Comparison of ENCODE assay signal across 8 mouse cellular contexts in genomic region chr7:4878186-4878585, GRCm38 (mm10). TPM values are rescaled to one million over a fixed set of nuclear protein-coding genes. Genes with fewer than 3 reads are reported as not detected.
DNase-seq lines count a peak whose midpoint lies in the region; ATAC-seq and TF ChIP-seq lines count a peak whose summit lies in the region.

No protein-coding gene starts in this region.

- DNase-seq in layer of hippocampus, adult 2 months (ENCODE audit: low spot score in 2 of 2): no peak
- DNase-seq in layer of hippocampus, adult 8-10 months (ENCODE audit: low spot score in 2 of 2): no peak
- peak; percentile 33 for DNase-seq in R1 (ENCODE audit: low read depth, low spot score)
- DNase-seq in kidney, postnatal 0 days (ENCODE audit: low spot score): no peak
- no peak for DNase-seq in layer of hippocampus, adult 9-11 months
- no peak for DNase-seq in layer of hippocampus, postnatal 25 days (ENCODE audit: extremely low spot score in 1 of 2, low spot score in 1 of 2)
- DNase-seq in cerebellum, adult 8-10 months: no peak

- peak overlapping the region; percentile 78; the same call in 1 of the 2 replicates for H3K4me2 ChIP-seq in kidney, postnatal 0 days (ENCODE audit: low read length)

- H3K9me3 ChIP-seq in kidney, postnatal 0 days (replicated peaks; ENCODE audit: low read length): no peaks in the 10 kb centered on the region

- no peak for ATAC-seq in kidney, postnatal 0 days (replicated peaks; ENCODE audit: low FRiP score, low read depth)
- peak; percentile 49; the same call in 1 of the 2 replicates for ATAC-seq in megakaryocyte-erythroid progenitor cell, adult 5-6 weeks (replicated peaks; ENCODE audit: low FRiP score, low TSS enrichment, poor library complexity, severe bottlenecking)

- H3K9ac ChIP-seq in kidney, postnatal 0 days (ENCODE audit: low read depth, low read length): no peak overlapping the region

- H3K4me3 ChIP-seq in layer of hippocampus, adult 2 months: no peak overlapping the region
- no peak overlapping the region for H3K4me3 ChIP-seq in kidney, postnatal 0 days (replicated peaks; ENCODE audit: low read depth, low read length)

- no peaks in the 10 kb centered on the region for H3K27me3 ChIP-seq in kidney, postnatal 0 days (ENCODE audit: insufficient read depth, low read length)

- no peaks in the 10 kb centered on the region for H3K36me3 ChIP-seq in kidney, postnatal 0 days (ENCODE audit: insufficient read depth, low read length)

- H3K4me1 ChIP-seq in kidney, postnatal 0 days (replicated peaks; ENCODE audit: insufficient read depth, low read length): peaks cover 7% of the 10 kb centered on the region; the same call in 1 of the 2 replicates

- no peak overlapping the region for H3K27ac ChIP-seq in layer of hippocampus, adult 2 months
- H3K27ac ChIP-seq in kidney, postnatal 0 days: no peak overlapping the region

- peak; percentile 56 for TF ChIP-seq CTCF in layer of hippocampus, adult 2 months (conservative IDR thresholded peaks at IDR 0.05)
- peak; percentile 51 for TF ChIP-seq CTCF in kidney, postnatal 0 days (IDR thresholded peaks at IDR 0.05; ENCODE audit: low read depth)

RNA-seq across cellular contexts. Expression of gene Isoc2a, which starts 1.2 kb away (rescaled TPM):
- 10 to 100 TPM; 13.0 to 13.4 TPM for total RNA-seq in layer of hippocampus, adult 2 months (2021)
- total RNA-seq in layer of hippocampus, adult 8-10 months (2022): 10 to 100 TPM; 13.7 to 16.0 (median 14.2) TPM
- 0.72 and 0.77 TPM in 2 replicates for polyA plus RNA-seq in kidney, postnatal 0 days (2015; fragmentation: Nextera tagmentation; extraction: Ambion mirVana)
- total RNA-seq in megakaryocyte-erythroid progenitor cell, adult 5-6 weeks (2014; fragmentation: Nextera tagmentation): 7.9 and 9.6 TPM in 2 replicates
- total RNA-seq in megakaryocyte-erythroid progenitor cell, adult 5-6 weeks (2017): 7.4 and 13.2 TPM in 2 replicates
- 10 to 100 TPM; 11.2 to 12.4 TPM for total RNA-seq in layer of hippocampus, postnatal 25 days (2021)

RNA-seq across cellular contexts. Expression of gene Isoc2b, which starts 8.1 kb away (rescaled TPM):
- 1 to 10 TPM; 4.7 to 5.6 TPM for total RNA-seq in layer of hippocampus, adult 2 months (2021)
- 1 to 10 TPM; 4.7 to 8.9 (median 6.9) TPM for total RNA-seq in layer of hippocampus, adult 8-10 months (2022)
- polyA plus RNA-seq in kidney, postnatal 0 days (2015; fragmentation: Nextera tagmentation; extraction: Ambion mirVana): 11.0 and 12.4 TPM in 2 replicates
- 1.8 and 12.5 TPM in 2 replicates for total RNA-seq in megakaryocyte-erythroid progenitor cell, adult 5-6 weeks (2014; fragmentation: Nextera tagmentation)
- total RNA-seq in megakaryocyte-erythroid progenitor cell, adult 5-6 weeks (2017): 13.3 and 86.2 TPM in 2 replicates
- total RNA-seq in layer of hippocampus, postnatal 25 days (2021): 1 to 10 TPM; 5.6 to 6.0 TPM

RNA-seq across cellular contexts. Expression of gene Gm36210, which starts 28.1 kb away (rescaled TPM):
- total RNA-seq in layer of hippocampus, adult 2 months (2021): under 1 TPM in 1 of 2 experiments, not detected in 1; 0.28 TPM
- total RNA-seq in layer of hippocampus, adult 8-10 months (2022): under 1 TPM; 0.29 to 0.77 (median 0.39) TPM
- not detected in 2 replicates for polyA plus RNA-seq in kidney, postnatal 0 days (2015; fragmentation: Nextera tagmentation; extraction: Ambion mirVana)
- not detected in 2 replicates for total RNA-seq in megakaryocyte-erythroid progenitor cell, adult 5-6 weeks (2014; fragmentation: Nextera tagmentation)
- not detected in 2 replicates for total RNA-seq in megakaryocyte-erythroid progenitor cell, adult 5-6 weeks (2017)
- total RNA-seq in layer of hippocampus, postnatal 25 days (2021): under 1 TPM; 0.27 to 0.38 TPM

RNA-seq across cellular contexts. Expression of gene Shisa7, which starts 33.7 kb away (rescaled TPM):
- total RNA-seq in layer of hippocampus, adult 2 months (2021): 100 to 1,000 TPM; 172 to 204 TPM
- total RNA-seq in layer of hippocampus, adult 8-10 months (2022): 100 to 1,000 TPM; 133 to 179 (median 153) TPM
- 0.62 and 0.67 TPM in 2 replicates for polyA plus RNA-seq in kidney, postnatal 0 days (2015; fragmentation: Nextera tagmentation; extraction: Ambion mirVana)
- total RNA-seq in megakaryocyte-erythroid progenitor cell, adult 5-6 weeks (2014; fragmentation: Nextera tagmentation): 0.31 TPM in 1 of 2 replicates, not detected in the other
- total RNA-seq in megakaryocyte-erythroid progenitor cell, adult 5-6 weeks (2017): not detected in 2 replicates
- total RNA-seq in layer of hippocampus, postnatal 25 days (2021): 100 to 1,000 TPM; 132 to 182 TPM

RNA-seq across cellular contexts. Expression of gene Zfp628, which starts 36.8 kb away (rescaled TPM):
- total RNA-seq in layer of hippocampus, adult 2 months (2021): 10 to 100 TPM; 15.0 to 15.8 TPM
- total RNA-seq in layer of hippocampus, adult 8-10 months (2022): 10 to 100 TPM; 13.0 to 15.3 (median 13.9) TPM
- polyA plus RNA-seq in kidney, postnatal 0 days (2015; fragmentation: Nextera tagmentation; extraction: Ambion mirVana): 3.5 and 3.9 TPM in 2 replicates
- 8.2 and 11.6 TPM in 2 replicates for total RNA-seq in megakaryocyte-erythroid progenitor cell, adult 5-6 weeks (2014; fragmentation: Nextera tagmentation)
- 1.1 and 1.2 TPM in 2 replicates for total RNA-seq in megakaryocyte-erythroid progenitor cell, adult 5-6 weeks (2017)
- total RNA-seq in layer of hippocampus, postnatal 25 days (2021): 10 to 100 TPM; 13.4 to 14.3 TPM
